Mouse (Mus musculus) liver, embryonic 14.5 days (tissue): ENCODE measurements around the gene D16Ertd472e.

ENCODE experiments used
- CTCF ChIP-seq: IDR thresholded peaks from 2 replicates; pipeline ENCODE4 v1.5.1; 2016; ENCODE audit warnings: antibody characterized with exemption, low read depth, control low read depth
- EP300 ChIP-seq: IDR thresholded peaks from 2 replicates; pipeline ENCODE4 v1.6.1; 2016; ENCODE audit warnings: antibody characterized with exemption, low read depth

- no peak for TF ChIP-seq EP300
- no peak for TF ChIP-seq CTCF
Measured at GRCm38 (mm10) chr16:78580387-78580786, 3.9 kb upstream of the D16Ertd472e start.
